Mouse (Mus musculus): Measurements from ENCODE around the gene Zfyve21. TPM values are rescaled to one million over a fixed set of nuclear protein-coding genes. Genes with fewer than 3 reads are reported as not detected.

The Zfyve21 gene
- polyA plus RNA-seq, 1 experiment, result 23.8 TPM

DNA sequence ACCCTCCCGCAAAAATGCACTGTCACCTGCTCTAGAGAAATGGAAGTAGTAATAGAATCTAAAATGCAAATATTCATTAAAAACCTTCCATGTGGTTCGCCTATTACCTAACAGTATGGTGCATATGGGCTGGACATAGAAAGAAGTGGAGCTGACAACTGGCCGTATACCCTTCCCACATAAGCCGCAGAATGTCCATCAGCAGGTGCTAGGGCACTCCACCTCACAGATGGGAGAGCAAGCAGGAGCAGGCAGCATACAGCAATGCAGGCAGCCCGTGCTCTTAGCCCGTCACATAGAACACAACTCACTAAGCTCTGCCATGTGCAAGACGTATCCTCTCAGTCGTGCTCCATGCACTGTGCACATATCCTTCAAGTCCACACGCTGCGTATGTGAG is 32.8 kb downstream of the Zfyve21 start:
- Histone ChIP-seq H3K27ac (ENCODE audit: control insufficient read depth, insufficient read depth, low read depth, low read length) (no peak overlapping the region), H3K4me1 (ENCODE audit: control insufficient read depth, insufficient read depth, low read length) (0 out of 2 replicates have a peak, but pooled peaks cover 2% of the 10 kb centered on the region), H3K36me3 (ENCODE audit: control insufficient read depth, insufficient read depth, low read length) (peaks cover 7% of the 10 kb centered on the region; the same call in 1 of the 2 replicates), H3K4me3 (ENCODE audit: control insufficient read depth, low read depth, low read length) (no peak overlapping the region), H3K27me3 (ENCODE audit: control insufficient read depth, insufficient read depth, low read length) (no peaks in the 10 kb centered on the region)
- TF ChIP-seq POLR2A (IDR thresholded peaks at IDR 0.05; ENCODE audit: control insufficient read depth, low read depth, low read length) (no peak), CTCF (IDR thresholded peaks at IDR 0.05; ENCODE audit: control insufficient read depth, insufficient read depth, insufficient replicate concordance, low read depth, low read length) (no peak)

DNA sequence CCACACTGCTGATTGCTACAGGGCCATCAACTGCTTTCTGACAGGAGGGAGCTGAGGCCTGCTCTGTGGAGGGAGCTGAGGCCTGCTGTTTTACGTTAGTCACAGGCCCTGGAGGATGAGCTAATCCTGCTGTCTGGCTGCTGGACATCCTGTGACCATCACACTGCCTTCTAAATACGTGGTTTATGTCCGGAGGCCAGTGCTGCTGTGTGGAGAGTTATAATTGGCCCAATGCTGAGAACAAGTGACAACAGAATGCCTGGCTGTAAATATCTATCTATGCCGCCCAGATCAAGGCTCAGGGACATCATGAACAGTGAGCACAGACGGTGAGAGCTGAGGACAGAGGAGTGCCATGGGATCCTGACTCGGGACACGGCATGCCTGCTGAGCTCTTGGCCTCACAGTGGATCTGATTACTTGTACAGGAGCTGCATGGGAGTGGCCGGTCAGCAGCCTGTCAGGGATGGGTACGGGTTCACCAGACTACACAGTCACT is 34.4 kb downstream of the Zfyve21 start:
- no peak for TF ChIP-seq POLR2A (IDR thresholded peaks at IDR 0.05; ENCODE audit: control insufficient read depth, low read depth, low read length)
- TF ChIP-seq CTCF (IDR thresholded peaks at IDR 0.05; ENCODE audit: control insufficient read depth, insufficient read depth, insufficient replicate concordance, low read depth, low read length), result no peak
- Histone ChIP-seq H3K27ac (ENCODE audit: control insufficient read depth, insufficient read depth, low read depth, low read length) (no peak overlapping the region), H3K4me1 (ENCODE audit: control insufficient read depth, insufficient read depth, low read length) (peaks cover 4% of the 10 kb centered on the region; the same call in 1 of the 2 replicates), H3K36me3 (ENCODE audit: control insufficient read depth, insufficient read depth, low read length) (peaks cover 2% of the 10 kb centered on the region; the same call in 1 of the 2 replicates), H3K4me3 (ENCODE audit: control insufficient read depth, low read depth, low read length) (no peak overlapping the region), H3K27me3 (ENCODE audit: control insufficient read depth, insufficient read depth, low read length) (no peaks in the 10 kb centered on the region)

DNA sequence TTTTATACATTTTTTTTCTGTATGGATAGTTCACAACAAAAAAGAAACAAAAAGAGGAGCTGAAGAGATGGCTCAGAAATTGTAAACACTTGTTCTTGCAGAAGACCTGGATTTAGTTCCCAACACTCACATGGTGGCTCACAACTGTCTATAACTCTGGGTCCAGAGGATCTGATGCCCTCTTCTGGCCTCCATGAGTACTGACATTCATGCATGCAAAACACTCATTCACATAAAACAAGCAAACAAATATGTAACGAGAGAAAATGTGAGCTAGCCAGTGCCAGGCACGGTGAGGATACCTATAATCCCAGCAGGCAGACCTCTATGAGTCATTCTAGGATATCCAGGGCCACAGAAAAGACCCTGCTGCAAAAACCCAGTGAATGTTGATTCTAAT is 37.3 kb downstream of the Zfyve21 start:
- no peaks in the 10 kb centered on the region for H3K27me3 ChIP-seq (ENCODE audit: control insufficient read depth, insufficient read depth, low read length)

DNA sequence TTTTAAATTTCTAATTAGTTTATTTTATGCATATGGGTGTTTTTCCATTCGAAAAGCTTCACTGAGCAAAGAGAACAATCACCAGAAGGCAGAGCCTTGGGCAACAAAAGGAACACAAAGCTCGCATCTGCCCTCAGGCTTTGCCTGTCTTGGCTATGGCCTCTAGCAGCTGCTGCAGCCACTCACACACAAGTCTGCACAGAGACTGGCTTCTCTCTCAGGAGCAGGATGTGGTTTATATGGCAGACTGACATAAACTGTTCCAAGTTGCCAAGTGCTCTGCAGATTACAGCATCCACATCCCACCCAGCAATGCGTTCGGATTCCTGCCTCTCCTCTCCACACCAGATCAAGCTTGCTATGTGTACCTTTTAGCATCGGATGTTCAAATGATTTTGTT is 37.8 kb downstream of the Zfyve21 start:
- Histone ChIP-seq H3K36me3 (ENCODE audit: control insufficient read depth, insufficient read depth, low read length) (no peaks in the 10 kb centered on the region), H3K4me1 (ENCODE audit: control insufficient read depth, insufficient read depth, low read length) (peaks cover 4% of the 10 kb centered on the region; the same call in 1 of the 2 replicates), H3K4me3 (ENCODE audit: control insufficient read depth, low read depth, low read length) (no peak overlapping the region), H3K27ac (ENCODE audit: control insufficient read depth, insufficient read depth, low read depth, low read length) (no peak overlapping the region), H3K27me3 (ENCODE audit: control insufficient read depth, insufficient read depth, low read length) (no peaks in the 10 kb centered on the region)
- TF ChIP-seq CTCF (IDR thresholded peaks at IDR 0.05; ENCODE audit: control insufficient read depth, insufficient read depth, insufficient replicate concordance, low read depth, low read length) (no peak), POLR2A (IDR thresholded peaks at IDR 0.05; ENCODE audit: control insufficient read depth, low read depth, low read length) (no peak)

More for the DNA sequence above, 37.3 kb downstream of the Zfyve21 start:
- H3K27ac ChIP-seq (ENCODE audit: control insufficient read depth, insufficient read depth, low read depth, low read length), result no peak overlapping the region
- peaks cover 4% of the 10 kb centered on the region; the same call in 1 of the 2 replicates for H3K4me1 ChIP-seq (ENCODE audit: control insufficient read depth, insufficient read depth, low read length)
- TF ChIP-seq CTCF (IDR thresholded peaks at IDR 0.05; ENCODE audit: control insufficient read depth, insufficient read depth, insufficient replicate concordance, low read depth, low read length), result no peak
- TF ChIP-seq POLR2A (IDR thresholded peaks at IDR 0.05; ENCODE audit: control insufficient read depth, low read depth, low read length), result no peak
- no peaks in the 10 kb centered on the region for H3K36me3 ChIP-seq (ENCODE audit: control insufficient read depth, insufficient read depth, low read length)
- H3K4me3 ChIP-seq (ENCODE audit: control insufficient read depth, low read depth, low read length), result no peak overlapping the region

DNA sequence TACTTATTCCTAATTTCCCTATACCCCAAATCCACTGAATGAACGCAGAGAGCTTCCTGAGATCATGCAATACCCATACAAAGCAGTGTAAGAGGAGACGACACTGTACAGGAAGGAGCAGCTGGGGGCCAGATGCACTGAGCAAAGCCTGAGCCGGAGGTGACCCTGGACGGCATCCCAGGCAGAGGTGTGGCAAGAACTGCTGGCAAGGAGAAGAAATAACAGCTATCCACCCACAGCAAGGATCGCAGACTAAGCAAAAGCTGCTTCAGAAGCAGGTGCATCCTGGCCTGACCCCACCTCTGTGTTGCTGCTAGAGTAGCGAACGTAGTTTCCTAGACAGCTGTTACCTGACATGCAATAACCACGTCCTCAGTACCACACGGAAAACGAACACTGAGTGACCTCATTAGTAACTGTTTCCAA is 39.1 kb downstream of the Zfyve21 start:
- H3K27ac ChIP-seq (ENCODE audit: control insufficient read depth, insufficient read depth, low read depth, low read length), result no peak overlapping the region
- no peaks in the 10 kb centered on the region for H3K27me3 ChIP-seq (ENCODE audit: control insufficient read depth, insufficient read depth, low read length)
- no peaks in the 10 kb centered on the region for H3K36me3 ChIP-seq (ENCODE audit: control insufficient read depth, insufficient read depth, low read length)
- H3K4me3 ChIP-seq (ENCODE audit: control insufficient read depth, low read depth, low read length), result no peak overlapping the region
- TF ChIP-seq POLR2A (IDR thresholded peaks at IDR 0.05; ENCODE audit: control insufficient read depth, low read depth, low read length), result no peak
- H3K4me1 ChIP-seq (ENCODE audit: control insufficient read depth, insufficient read depth, low read length), result peaks cover 4% of the 10 kb centered on the region; the same call in 1 of the 2 replicates

DNA sequence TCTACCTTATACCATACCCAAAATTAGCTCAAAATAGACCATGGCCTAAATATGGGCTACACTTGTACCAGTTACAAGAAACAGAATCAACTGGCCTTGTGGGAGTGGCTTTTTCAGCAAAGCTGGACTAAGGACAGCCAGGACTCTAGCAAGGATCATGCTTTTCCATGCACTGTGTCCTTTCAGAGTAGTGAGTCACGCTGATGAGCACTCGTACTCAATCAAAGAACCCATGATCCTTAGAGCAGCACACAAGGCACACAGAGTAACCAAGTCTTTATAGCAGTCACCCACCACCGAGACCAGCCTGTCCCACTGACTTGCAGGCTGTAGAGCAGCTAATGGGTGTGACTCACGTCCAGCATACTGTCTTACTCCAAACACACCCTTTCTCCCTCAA is 39.6 kb downstream of the Zfyve21 start:
- H3K27me3 ChIP-seq (ENCODE audit: control insufficient read depth, insufficient read depth, low read length), result no peaks in the 10 kb centered on the region
- TF ChIP-seq CTCF (IDR thresholded peaks at IDR 0.05; ENCODE audit: control insufficient read depth, insufficient read depth, insufficient replicate concordance, low read depth, low read length) (no peak), POLR2A (IDR thresholded peaks at IDR 0.05; ENCODE audit: control insufficient read depth, low read depth, low read length) (no peak)
- no peak overlapping the region for H3K4me3 ChIP-seq (ENCODE audit: control insufficient read depth, low read depth, low read length)
- no peaks in the 10 kb centered on the region for H3K36me3 ChIP-seq (ENCODE audit: control insufficient read depth, insufficient read depth, low read length)
- H3K4me1 ChIP-seq (ENCODE audit: control insufficient read depth, insufficient read depth, low read length), result peaks cover 4% of the 10 kb centered on the region; the same call in 1 of the 2 replicates
- no peak overlapping the region for H3K27ac ChIP-seq (ENCODE audit: control insufficient read depth, insufficient read depth, low read depth, low read length)

DNA sequence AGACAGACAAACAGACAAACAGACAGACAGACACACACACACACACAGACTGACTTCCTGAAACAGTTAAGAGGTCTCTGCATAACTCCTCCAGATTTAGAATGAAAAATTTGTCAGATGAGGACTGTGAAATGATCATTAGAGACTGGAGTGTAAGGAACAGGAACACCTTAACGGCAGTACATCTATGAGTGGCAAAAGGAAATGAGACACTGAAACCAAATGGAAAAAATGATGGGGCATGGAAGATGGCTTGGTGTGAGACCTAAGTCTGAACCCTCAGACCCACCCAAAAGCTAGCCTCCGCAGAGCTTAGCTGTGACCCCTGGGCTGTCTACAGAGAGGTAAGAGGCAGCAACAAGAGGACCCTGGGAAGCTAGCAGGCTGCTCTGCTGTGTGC is 41.5 kb downstream of the Zfyve21 start:
- Histone ChIP-seq H3K4me3 (ENCODE audit: control insufficient read depth, low read depth, low read length) (no peak overlapping the region), H3K36me3 (ENCODE audit: control insufficient read depth, insufficient read depth, low read length) (no peaks in the 10 kb centered on the region; the same call in 1 of the 2 replicates), H3K27me3 (ENCODE audit: control insufficient read depth, insufficient read depth, low read length) (no peaks in the 10 kb centered on the region), H3K27ac (ENCODE audit: control insufficient read depth, insufficient read depth, low read depth, low read length) (no peak overlapping the region), H3K4me1 (ENCODE audit: control insufficient read depth, insufficient read depth, low read length) (peaks cover 2% of the 10 kb centered on the region; the same call in 1 of the 2 replicates)
- TF ChIP-seq POLR2A (IDR thresholded peaks at IDR 0.05; ENCODE audit: control insufficient read depth, low read depth, low read length), result no peak
- TF ChIP-seq CTCF (IDR thresholded peaks at IDR 0.05; ENCODE audit: control insufficient read depth, insufficient read depth, insufficient replicate concordance, low read depth, low read length), result no peak
